Mouse (Mus musculus) bone marrow macrophage, adult 2 months (primary cell): ENCODE data around the gene Pi4kb.

Experiments
- CTCF ChIP-seq: IDR thresholded peaks from 2 replicates; pipeline ENCODE4 v1.5.1; 2012; ENCODE audit warnings: low read depth, mild to moderate bottlenecking, low read length, moderate library complexity
- POLR2A ChIP-seq: IDR thresholded peaks from 2 replicates; pipeline ENCODE4 v1.6.1; 2012; ENCODE audit warnings: mild to moderate bottlenecking, low read depth, low read length, borderline replicate concordance

GRCm38 (mm10) chr3:95042166-95042837 is 67.8 kb downstream of the Pi4kb start, which contains the start of gene Psmd4:
- TF ChIP-seq CTCF (no peak), POLR2A (no peak)
